Mouse (Mus musculus) MEL (cell line): ENCODE data around the gene Hba-x. TPM values are rescaled to one million over a fixed set of nuclear protein-coding genes. Genes with fewer than 3 reads are reported as not detected.

Experiments
- DNase-seq: peaks from one replicate; pipeline ENCODE4 v3.0.0; 2011; ENCODE audit warnings: low read depth, low spot score
- H3K27ac ChIP-seq: 2 replicates; pipeline ENCODE4 v1.5.1; 2012; ENCODE audit warnings: low read depth, mild to moderate bottlenecking, control low read depth, low read length, moderate library complexity; ENCODE audit not compliant: control insufficient read depth
- H3K27me3 ChIP-seq, 2 experiments: fragments of 150-350 bp in 1 of 2; sonication (generic) in 1 of 2; 2 replicates each; pipeline ENCODE4 v1.6.1; 2012; ENCODE audit warnings: low read length in 2 of 2, mild to moderate bottlenecking in 2 of 2, improper control_type of control experiment in 1 of 2, moderate library complexity in 1 of 2; ENCODE audit not compliant: insufficient read depth in 2 of 2, control insufficient read depth in 1 of 2
- H3K36me3 ChIP-seq, 2 experiments: 2 replicates each; pipeline ENCODE4 v1.6.1; 2012 to 2014; ENCODE audit warnings: low read length in 2 of 2, improper control_type of control experiment in 1 of 2, inconsistent platforms in 1 of 2, mild to moderate bottlenecking in 1 of 2; ENCODE audit not compliant: insufficient read depth in 2 of 2, control insufficient read depth in 1 of 2
- H3K4me1 ChIP-seq, 2 experiments: fragments of 150-350 bp in 1 of 2; sonication (generic) in 1 of 2; 2 replicates each; pipeline ENCODE4 v1.6.1; 2012; ENCODE audit warnings: low read length in 2 of 2, improper control_type of control experiment in 1 of 2, mild to moderate bottlenecking in 1 of 2; ENCODE audit not compliant: insufficient read depth in 2 of 2, control insufficient read depth in 1 of 2
- H3K4me3 ChIP-seq, 2 experiments: fragments of 150-350 bp in 1 of 2; sonication (generic) in 1 of 2; 2 replicates each; pipeline ENCODE4 v1.5.1; 2012; ENCODE audit warnings: low read depth in 2 of 2, low read length in 2 of 2, mild to moderate bottlenecking in 2 of 2, moderate library complexity in 2 of 2, control low read depth in 1 of 2, improper control_type of control experiment in 1 of 2; ENCODE audit not compliant: control insufficient read depth in 1 of 2, insufficient read depth in 1 of 2
- H3K79me2 ChIP-seq: 2 replicates; pipeline ENCODE4 v1.6.1; 2012; ENCODE audit warnings: mild to moderate bottlenecking, low read length, moderate library complexity; ENCODE audit not compliant: control insufficient read depth, poor library complexity, insufficient read depth
- H3K9ac ChIP-seq: 2 replicates; pipeline ENCODE4 v1.6.1; 2012; ENCODE audit warnings: low read depth, mild to moderate bottlenecking, control low read depth, low read length, moderate library complexity; ENCODE audit not compliant: control insufficient read depth, poor library complexity, severe bottlenecking
- H3K9me3 ChIP-seq: fragments of 150-350 bp; sonication (generic); replicated peaks from 2 replicates; pipeline ENCODE4 v1.6.1; 2012; ENCODE audit warnings: mild to moderate bottlenecking, low read length, improper control_type of control experiment, moderate library complexity; ENCODE audit not compliant: insufficient read depth
- CHD1 ChIP-seq: IDR thresholded peaks from 2 replicates; pipeline ENCODE4 v1.6.1; 2012; ENCODE audit warnings: low read depth, mild to moderate bottlenecking, inconsistent platforms, low read length, improper control_type of control experiment
- CHD2 ChIP-seq: IDR thresholded peaks from 2 replicates; pipeline ENCODE4 v1.6.1; 2011; ENCODE audit warnings: low read length, improper control_type of control experiment
- CTCF ChIP-seq, 3 experiments: IDR thresholded peaks in 2 of 3; conservative IDR thresholded peaks in 1 of 3; 2 replicates each; pipeline ENCODE4 v1.5.1; 2011 to 2012; ENCODE audit warnings: low read length in 3 of 3, low read depth in 2 of 3, mild to moderate bottlenecking in 2 of 3, improper control_type of control experiment in 1 of 3, inconsistent platforms in 1 of 3, mixed read lengths in 1 of 3, moderate library complexity in 1 of 3; ENCODE audit not compliant: control insufficient read depth in 1 of 3, insufficient read depth in 1 of 3, poor library complexity in 1 of 3, severe bottlenecking in 1 of 3
- E2F4 ChIP-seq: IDR thresholded peaks from 2 replicates; pipeline ENCODE4 v1.6.1; 2011; ENCODE audit warnings: low read depth, low read length, improper control_type of control experiment, borderline replicate concordance
- ETS1 ChIP-seq: IDR thresholded peaks from 2 replicates; pipeline ENCODE4 v1.6.1; 2012; ENCODE audit warnings: low read depth, mild to moderate bottlenecking, inconsistent platforms, low read length, improper control_type of control experiment, moderate library complexity
- GABPA ChIP-seq: IDR thresholded peaks from 2 replicates; pipeline ENCODE4 v1.6.1; 2012; ENCODE audit warnings: low read depth, mild to moderate bottlenecking, inconsistent platforms, low read length, improper control_type of control experiment, moderate library complexity
- GATA1 ChIP-seq: IDR thresholded peaks from 2 replicates; pipeline ENCODE4 v1.6.1; 2011; ENCODE audit warnings: low read depth, low read length, improper control_type of control experiment
- HCFC1 ChIP-seq: IDR thresholded peaks from 2 replicates; pipeline ENCODE4 v1.6.1; 2012; ENCODE audit warnings: low read depth, mild to moderate bottlenecking, inconsistent platforms, low read length, improper control_type of control experiment, moderate library complexity
- JUND ChIP-seq: IDR thresholded peaks from 2 replicates; pipeline ENCODE4 v1.6.1; 2011; ENCODE audit warnings: low read depth, mild to moderate bottlenecking, improper control_type of control experiment, low read length
- KAT2A ChIP-seq: conservative IDR thresholded peaks from 2 replicates; pipeline ENCODE4 v1.6.1; 2012; ENCODE audit warnings: low read depth, low read length, improper control_type of control experiment, inconsistent platforms
- MAX ChIP-seq: IDR thresholded peaks from 2 replicates; pipeline ENCODE4 v1.6.1; 2011; ENCODE audit warnings: low read length, improper control_type of control experiment
- MAZ ChIP-seq: IDR thresholded peaks from 2 replicates; pipeline ENCODE4 v1.6.1; 2012; ENCODE audit warnings: low read depth, mild to moderate bottlenecking, inconsistent platforms, low read length, improper control_type of control experiment
- MXI1 ChIP-seq: IDR thresholded peaks from 2 replicates; pipeline ENCODE4 v1.6.1; 2011; ENCODE audit warnings: mild to moderate bottlenecking, low read depth, low read length, improper control_type of control experiment
- MYB ChIP-seq: IDR thresholded peaks from 2 replicates; pipeline ENCODE4 v1.6.1; 2011; ENCODE audit warnings: mild to moderate bottlenecking, low read depth, low read length, improper control_type of control experiment
- MYC ChIP-seq: IDR thresholded peaks from 2 replicates; pipeline ENCODE4 v1.6.1; 2011; ENCODE audit warnings: low read depth, mild to moderate bottlenecking, low read length, improper control_type of control experiment, moderate library complexity
- NELFE ChIP-seq: IDR thresholded peaks from 2 replicates; pipeline ENCODE4 v1.6.1; 2011; ENCODE audit warnings: low read depth, low read length, improper control_type of control experiment
- NRF1 ChIP-seq: IDR thresholded peaks from 2 replicates; pipeline ENCODE4 v1.6.1; 2014; ENCODE audit warnings: low read depth, mild to moderate bottlenecking, inconsistent platforms, low read length, improper control_type of control experiment, moderate library complexity; ENCODE audit not compliant: poor library complexity, insufficient read depth, severe bottlenecking
- POLR2A ChIP-seq, 2 experiments: IDR thresholded peaks; 2 replicates each; pipeline ENCODE4 v1.6.1; 2011 to 2012; ENCODE audit warnings: low read length in 2 of 2, mild to moderate bottlenecking in 2 of 2, control low read depth in 1 of 2, improper control_type of control experiment in 1 of 2, low read depth in 1 of 2, moderate library complexity in 1 of 2; ENCODE audit not compliant: control insufficient read depth in 1 of 2, insufficient read depth in 1 of 2, poor library complexity in 1 of 2
- POLR2AphosphoS2 ChIP-seq: IDR thresholded peaks from 2 replicates; pipeline ENCODE4 v1.6.1; 2011; ENCODE audit warnings: low read length, improper control_type of control experiment
- POLR2AphosphoS5 ChIP-seq: IDR thresholded peaks from 2 replicates; pipeline ENCODE4 v1.6.1; 2012; ENCODE audit warnings: low read depth, borderline replicate concordance, mild to moderate bottlenecking, inconsistent platforms, low read length, moderate library complexity, mixed read lengths
- RAD21 ChIP-seq: IDR thresholded peaks from 2 replicates; pipeline ENCODE4 v1.6.1; 2011; ENCODE audit warnings: mild to moderate bottlenecking, low read depth, low read length, improper control_type of control experiment
- RCOR1 ChIP-seq: IDR thresholded peaks from 2 replicates; pipeline ENCODE4 v1.6.1; 2012; ENCODE audit warnings: low read depth, mild to moderate bottlenecking, inconsistent platforms, low read length, improper control_type of control experiment
- SMC3 ChIP-seq: IDR thresholded peaks from 2 replicates; pipeline ENCODE4 v1.6.1; 2011; ENCODE audit warnings: low read depth, low read length, improper control_type of control experiment
- TAL1 ChIP-seq: IDR thresholded peaks from 2 replicates; pipeline ENCODE4 v1.6.1; 2012; ENCODE audit warnings: mild to moderate bottlenecking, inconsistent platforms, low read length, moderate library complexity, mixed read lengths
- TBP ChIP-seq: IDR thresholded peaks from 2 replicates; pipeline ENCODE4 v1.8.0; 2011; ENCODE audit warnings: low read depth, low read length, improper control_type of control experiment
- USF1 ChIP-seq: IDR thresholded peaks from 2 replicates; pipeline ENCODE4 v1.6.1; 2014; ENCODE audit warnings: low read depth, mild to moderate bottlenecking, inconsistent platforms, low read length, improper control_type of control experiment, moderate library complexity
- USF2 ChIP-seq, 2 experiments: IDR thresholded peaks; 2 replicates each; pipeline ENCODE4 v1.6.1; 2011 to 2012; ENCODE audit warnings: improper control_type of control experiment in 2 of 2, low read length in 2 of 2, borderline replicate concordance in 1 of 2, inconsistent platforms in 1 of 2, low read depth in 1 of 2, mild to moderate bottlenecking in 1 of 2; ENCODE audit not compliant: insufficient read depth in 1 of 2
- ZKSCAN1 ChIP-seq: IDR thresholded peaks from 2 replicates; pipeline ENCODE4 v1.6.1; 2012; ENCODE audit warnings: low read depth, mild to moderate bottlenecking, inconsistent platforms, low read length, improper control_type of control experiment, moderate library complexity
- ZNF384 ChIP-seq: IDR thresholded peaks from 2 replicates; pipeline ENCODE4 v1.6.1; 2012; ENCODE audit warnings: low read depth, mild to moderate bottlenecking, inconsistent platforms, low read length, improper control_type of control experiment
- polyA plus RNA-seq, 2 experiments: library from polyadenylated mRNA; stranded (reverse) in 1 of 2; unstranded in 1 of 2; fragments of >175 nt in 1 of 2; fragments of >200 nt in 1 of 2; gene quantifications; 2 replicates each; pipeline versions ENCODE4 v1.2.1 to v1.2.4; 2012; ENCODE audit warnings: low replicate concordance in 2 of 2, low read depth in 1 of 2; ENCODE audit not compliant: insufficient read length in 2 of 2, insufficient read depth in 1 of 2, missing spikeins in 1 of 2
- total RNA-seq: library from RNA; depleted of rRNA; stranded (reverse); fragments of 300-350 nt; gene quantifications from 2 replicates; pipeline ENCODE4 v1.2.3, GENCODE M21; 2012

Hba-x gene
- total and polyA plus RNA-seq, 3 experiments: 0.13 TPM; not detected in 2

GRCm38 (mm10) chr11:32262674-32263415 lies 13.4 kb upstream of the Hba-x start:
- peaks cover 5% of the 10 kb centered on the region for H3K79me2 ChIP-seq
- H3K36me3 ChIP-seq: peaks cover 0 to 26% of the 10 kb centered on the region in 2 experiments; a peak in 2 of 4 replicates
- H3K27ac ChIP-seq: no peak overlapping the region
- no peak overlapping the region for H3K4me3 ChIP-seq
- no peaks in the 10 kb centered on the region for H3K27me3 ChIP-seq
- H3K9me3 ChIP-seq: no peaks in the 10 kb centered on the region
- no peak for DNase-seq
- no peak overlapping the region for H3K9ac ChIP-seq
- TF ChIP-seq JUND: no peak
- TF ChIP-seq MYC: no peak
- TF ChIP-seq RCOR1: no peak
- no peak for TF ChIP-seq CTCF (IDR thresholded peaks at IDR 0.05 in 2 of 3, conservative IDR thresholded peaks at IDR 0.05 in 1 of 3; ENCODE audit: control insufficient read depth in 1 of 3, insufficient read depth in 1 of 3, low read depth in 2 of 3, low read length in 3 of 3, poor library complexity in 1 of 3, severe bottlenecking in 1 of 3)
- no peak for TF ChIP-seq NRF1
- TF ChIP-seq TAL1: no peak
- TF ChIP-seq GATA1: no peak
- peaks cover 13 to 22% of the 10 kb centered on the region in 2 experiments for H3K4me1 ChIP-seq

GRCm38 (mm10) chr11:32265117-32265738 lies 11.0 kb upstream of the Hba-x start:
- Histone ChIP-seq H3K9me3 (no peaks in the 10 kb centered on the region), H3K9ac (no peak overlapping the region), H3K79me2 (peaks cover 5% of the 10 kb centered on the region), H3K4me1 (peaks cover 28 to 41% of the 10 kb centered on the region in 2 experiments), H3K36me3 (peaks cover 0 to 44% of the 10 kb centered on the region in 2 experiments; a peak in 2 of 4 replicates), H3K4me3 (no peak overlapping the region), H3K27ac (peak overlapping the region; percentile 25), H3K27me3 (no peaks in the 10 kb centered on the region)
- peak; percentile 94 for DNase-seq
- TF ChIP-seq TBP (no peak), TAL1 (peak; percentile 98), MAZ (0 out of 2 replicates have a peak, but pooled peaks have one; percentile 30), HCFC1 (peak; percentile 47; the same call in 1 of the 2 replicates), USF1 (peak; percentile 18; the same call in 1 of the 2 replicates), CHD2 (no peak), NELFE (no peak), ZKSCAN1 (0 out of 2 replicates have a peak, but pooled peaks have one; percentile 36), ETS1 (peak; percentile 96), RAD21 (no peak), SMC3 (no peak), POLR2A (IDR thresholded peaks at IDR 0.05; ENCODE audit: control insufficient read depth in 1 of 2, insufficient read depth in 1 of 2, low read depth in 1 of 2, low read length in 2 of 2, poor library complexity in 1 of 2) (no peak), MXI1 (peak; percentile 69), NRF1 (0 out of 2 replicates have a peak, but pooled peaks have one; percentile 4), MAX (peak; percentile 65), CTCF (IDR thresholded peaks at IDR 0.05 in 2 of 3, conservative IDR thresholded peaks at IDR 0.05 in 1 of 3; ENCODE audit: control insufficient read depth in 1 of 3, insufficient read depth in 1 of 3, low read depth in 2 of 3, low read length in 3 of 3, poor library complexity in 1 of 3, severe bottlenecking in 1 of 3) (no peak), MYB (no peak), E2F4 (no peak), GABPA (no peak), ZNF384 (peak; percentile 91), POLR2AphosphoS5 (no peak), POLR2AphosphoS2 (0 out of 2 replicates have a peak, but pooled peaks have one; percentile 36), USF2 (IDR thresholded peaks at IDR 0.05; ENCODE audit: borderline replicate concordance in 1 of 2, insufficient read depth in 1 of 2, low read depth in 1 of 2, low read length in 2 of 2) (peak in 1 of 2 experiments; percentile 8; a peak in 1 of 4 replicates), CHD1 (no peak), KAT2A (no peak; the same call in 1 of the 2 replicates)
